In the genomic region with DNA sequence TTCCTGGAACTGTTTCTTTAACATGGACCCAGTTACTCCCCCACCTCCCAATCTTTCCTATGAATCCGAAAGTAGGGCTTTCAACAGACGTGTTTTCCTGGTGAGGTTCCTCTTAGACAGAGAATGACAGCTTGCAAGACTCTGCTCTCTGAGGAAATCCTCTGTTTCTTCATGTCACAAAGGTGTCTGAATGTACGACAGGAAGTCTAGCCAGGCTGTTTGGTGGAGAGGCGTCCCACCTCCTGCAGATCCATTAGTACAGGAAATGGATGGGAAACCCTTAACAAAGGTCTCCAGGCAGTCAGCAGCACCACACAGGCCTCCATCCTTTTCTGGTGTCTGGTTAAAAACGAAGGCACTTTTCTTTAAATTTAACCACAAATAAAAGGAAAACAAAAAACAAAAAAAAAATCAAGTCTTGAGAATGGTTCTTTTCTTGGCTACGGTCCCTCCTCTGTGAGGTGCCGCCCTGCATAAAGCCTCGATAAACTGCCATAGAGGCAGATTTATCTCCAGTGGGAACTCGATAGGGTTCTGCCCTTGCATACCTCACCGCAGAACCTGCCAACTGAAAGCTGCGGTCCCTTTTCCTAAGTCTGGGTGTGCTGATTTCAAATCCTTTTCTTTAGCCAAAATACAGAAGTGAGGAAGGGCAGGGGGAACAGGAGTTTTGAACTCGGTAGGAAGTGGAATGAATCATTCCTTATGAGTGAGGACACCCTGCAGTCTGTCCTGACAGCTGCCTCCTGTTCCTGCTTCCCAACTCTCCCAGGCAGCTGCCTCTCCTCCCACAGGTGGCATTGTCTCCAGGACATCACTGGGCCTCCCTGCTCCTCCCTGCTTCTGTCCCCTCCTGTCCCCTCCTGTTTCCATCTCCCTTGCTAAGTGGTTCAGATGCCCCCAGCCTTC, we compare ENCODE assay signal across 8 mouse cellular contexts. TPM values are rescaled to one million over a fixed set of nuclear protein-coding genes. Genes with fewer than 3 reads are reported as not detected.
DNase-seq lines count a peak whose midpoint lies in the region; ATAC-seq lines count a peak whose summit lies in the region.

No protein-coding gene starts in this region.

- DNase-seq in thymus, postnatal 14 days: peak; percentile 17
- no peak for DNase-seq in thymus, postnatal 10 days (ENCODE audit: low spot score in 2 of 2)
- DNase-seq in embryonic facial prominence, embryonic 11.5 days (ENCODE audit: low spot score): no peak
- peak; percentile 18 for DNase-seq in hindbrain, embryonic 10.5 days (ENCODE audit: low spot score)
- DNase-seq in midbrain, embryonic 14.5 days: peak; percentile 34
- no peak for DNase-seq in adipocyte (ENCODE audit: low spot score)
- DNase-seq in spleen, postnatal 36 days (ENCODE audit: low spot score in 2 of 2): no peak

- H3K9me3 ChIP-seq in embryonic facial prominence, embryonic 11.5 days (replicated peaks; ENCODE audit: control insufficient read depth, low read length): no peaks in the 10 kb centered on the region
- H3K9me3 ChIP-seq in hindbrain, embryonic 10.5 days: no peaks in the 10 kb centered on the region
- H3K9me3 ChIP-seq in limb, embryonic 13.5 days: no peaks in the 10 kb centered on the region
- H3K9me3 ChIP-seq in midbrain, embryonic 14.5 days (ENCODE audit: control insufficient read depth, low read length): no peaks in the 10 kb centered on the region

- H3K9ac ChIP-seq in embryonic facial prominence, embryonic 11.5 days (replicated peaks; ENCODE audit: low read length): peak overlapping the region; percentile 67
- H3K9ac ChIP-seq in limb, embryonic 13.5 days: peak overlapping the region; percentile 72
- peak overlapping the region; percentile 60 for H3K9ac ChIP-seq in midbrain, embryonic 14.5 days (replicated peaks; ENCODE audit: low read length)

- H3K27ac ChIP-seq in embryonic facial prominence, embryonic 11.5 days (replicated peaks; ENCODE audit: low read depth, low read length): no peak overlapping the region
- H3K27ac ChIP-seq in hindbrain, embryonic 10.5 days: peak overlapping the region; percentile 84
- peak overlapping the region; percentile 52; the same call in 1 of the 2 replicates for H3K27ac ChIP-seq in limb, embryonic 13.5 days
- H3K27ac ChIP-seq in midbrain, embryonic 14.5 days (replicated peaks; ENCODE audit: low read depth, low read length): 0 out of 2 replicates have a peak overlapping the region, but pooled peaks have one; percentile 21

- no peak for ATAC-seq in embryonic facial prominence, embryonic 11.5 days (replicated peaks; ENCODE audit: insufficient number of reproducible peaks, low FRiP score, low TSS enrichment, low read depth)
- ATAC-seq in limb, embryonic 13.5 days (ENCODE audit: low FRiP score, low read depth): no peak
- no peak for ATAC-seq in midbrain, embryonic 14.5 days (ENCODE audit: low FRiP score, low TSS enrichment)

- no peaks in the 10 kb centered on the region for H3K36me3 ChIP-seq in embryonic facial prominence, embryonic 11.5 days (replicated peaks; ENCODE audit: control insufficient read depth, insufficient read depth, low read depth, low read length)
- peaks cover 5% of the 10 kb centered on the region; the same call in 1 of the 2 replicates for H3K36me3 ChIP-seq in hindbrain, embryonic 10.5 days
- H3K36me3 ChIP-seq in limb, embryonic 13.5 days: no peaks in the 10 kb centered on the region
- no peaks in the 10 kb centered on the region for H3K36me3 ChIP-seq in midbrain, embryonic 14.5 days (ENCODE audit: control insufficient read depth, insufficient read depth, low read length)

- no peaks in the 10 kb centered on the region for H3K27me3 ChIP-seq in embryonic facial prominence, embryonic 11.5 days (ENCODE audit: control insufficient read depth, insufficient read depth, low read length)
- H3K27me3 ChIP-seq in hindbrain, embryonic 10.5 days (ENCODE audit: insufficient read depth, poor library complexity, severe bottlenecking): no peaks in the 10 kb centered on the region
- H3K27me3 ChIP-seq in limb, embryonic 13.5 days: no peaks in the 10 kb centered on the region
- H3K27me3 ChIP-seq in midbrain, embryonic 14.5 days (ENCODE audit: control insufficient read depth, insufficient read depth, low read length): no peaks in the 10 kb centered on the region

- no peaks in the 10 kb centered on the region for H3K4me1 ChIP-seq in embryonic facial prominence, embryonic 11.5 days (ENCODE audit: control insufficient read depth, insufficient read depth, low read length)
- peaks cover 27% of the 10 kb centered on the region for H3K4me1 ChIP-seq in hindbrain, embryonic 10.5 days (replicated peaks)
- H3K4me1 ChIP-seq in limb, embryonic 13.5 days: peaks cover 8% of the 10 kb centered on the region; the same call in 1 of the 2 replicates
- peaks cover 14% of the 10 kb centered on the region; the same call in 1 of the 2 replicates for H3K4me1 ChIP-seq in midbrain, embryonic 14.5 days (ENCODE audit: control insufficient read depth, insufficient read depth, low read length)

- H3K4me3 ChIP-seq in embryonic facial prominence, embryonic 11.5 days (ENCODE audit: low read depth, low read length): peak overlapping the region; percentile 80
- H3K4me3 ChIP-seq in hindbrain, embryonic 10.5 days: peak overlapping the region; percentile 71
- peak overlapping the region; percentile 74 for H3K4me3 ChIP-seq in limb, embryonic 13.5 days
- H3K4me3 ChIP-seq in midbrain, embryonic 14.5 days (replicated peaks; ENCODE audit: low read depth, low read length): peak overlapping the region; percentile 75

- WGBS in embryonic facial prominence, embryonic 11.5 days: 15% methylated on average over 12 of the region's 12 CpGs
- 16% methylated on average over 12 of the region's 12 CpGs for WGBS in hindbrain, embryonic 10.5 days
- 15% methylated on average over 12 of the region's 12 CpGs for WGBS in limb, embryonic 13.5 days
- 16% methylated on average over 12 of the region's 12 CpGs for WGBS in midbrain, embryonic 14.5 days

- H3K4me2 ChIP-seq in embryonic facial prominence, embryonic 11.5 days (ENCODE audit: low read depth, low read length): peak overlapping the region; percentile 81
- H3K4me2 ChIP-seq in limb, embryonic 13.5 days (replicated peaks): peak overlapping the region; percentile 82
- H3K4me2 ChIP-seq in midbrain, embryonic 14.5 days (ENCODE audit: low read length): peak overlapping the region; percentile 76

RNA-seq across cellular contexts. Expression of a gene that starts 24.9 kb away (rescaled TPM):
- polyA plus RNA-seq in embryonic facial prominence, embryonic 11.5 days (2014; fragmentation: Nextera tagmentation; extraction: Ambion mirVana): 7.9 and 10.6 TPM in 2 replicates
- 15.1 and 15.4 TPM in 2 replicates for polyA plus RNA-seq in hindbrain, embryonic 10.5 days (2016; fragmentation: Nextera tagmentation; extraction: Ambion mirVana)
- polyA plus RNA-seq in limb, embryonic 13.5 days (2015; fragmentation: Nextera tagmentation; extraction: Ambion mirVana): 17.7 and 19.0 TPM in 2 replicates
- 9.2 and 10.2 TPM in 2 replicates for polyA plus RNA-seq in midbrain, embryonic 14.5 days (2014; fragmentation: Nextera tagmentation; extraction: Ambion mirVana)

RNA-seq across cellular contexts. Expression of a gene that starts 56.4 kb away (rescaled TPM):
- polyA plus RNA-seq in embryonic facial prominence, embryonic 11.5 days (2014; fragmentation: Nextera tagmentation; extraction: Ambion mirVana): 25.6 and 28.3 TPM in 2 replicates
- 19.9 and 20.8 TPM in 2 replicates for polyA plus RNA-seq in hindbrain, embryonic 10.5 days (2016; fragmentation: Nextera tagmentation; extraction: Ambion mirVana)
- polyA plus RNA-seq in limb, embryonic 13.5 days (2015; fragmentation: Nextera tagmentation; extraction: Ambion mirVana): 14.1 and 14.8 TPM in 2 replicates
- 35.8 and 39.2 TPM in 2 replicates for polyA plus RNA-seq in midbrain, embryonic 14.5 days (2014; fragmentation: Nextera tagmentation; extraction: Ambion mirVana)

Comparison
In these comparisons a context has a peak if more than half of its experiments do, and no peak if none do; other contexts are left out.
1. DNase-seq: peak in thymus, postnatal 14 days (single experiment), hindbrain, embryonic 10.5 days (single experiment) and midbrain, embryonic 14.5 days (single experiment); none in thymus, postnatal 10 days (0 of 2), embryonic facial prominence, embryonic 11.5 days (single experiment), adipocyte (single experiment) and spleen, postnatal 36 days (0 of 2).
2. Peak in every context shown above with its lines, with median percentiles within 50 percentile points of each other: H3K4me2 ChIP-seq, H3K4me3 ChIP-seq and H3K9ac ChIP-seq.